Mouse (Mus musculus): ENCODE measurements around the gene Syn3.

Gene Syn3

GRCm38 (mm10) chr10:86418345-86418744 lies 80.4 kb downstream of the Syn3 start:
- peak; percentile 22 for DNase-seq (ENCODE audit: low spot score)

GRCm38 (mm10) chr10:86416806-86417205 lies 81.9 kb downstream of the Syn3 start:
- peak; percentile 45 for DNase-seq (ENCODE audit: low spot score)

- DNase-seq (ENCODE audit: low spot score), result no peak
Observed at GRCm38 (mm10) chr10:86410868-86411267, 87.8 kb downstream of the Syn3 start.

GRCm38 (mm10) chr10:86406952-86407351 lies 91.7 kb downstream of the Syn3 start:
- DNase-seq (ENCODE audit: low spot score), result no peak

- no peak for DNase-seq (ENCODE audit: low spot score)
Observed at GRCm38 (mm10) chr10:86398347-86398720, 100.4 kb downstream of the Syn3 start.

- DNase-seq (ENCODE audit: low spot score), result no peak
Observed at GRCm38 (mm10) chr10:86397577-86398346, 100.9 kb downstream of the Syn3 start.

- DNase-seq (ENCODE audit: low spot score), result no peak
Observed at GRCm38 (mm10) chr10:86392399-86392798, 106.3 kb downstream of the Syn3 start.

- peak; percentile 36 for DNase-seq (ENCODE audit: low spot score)
Observed at GRCm38 (mm10) chr10:86389913-86390312, 108.8 kb downstream of the Syn3 start.

- no peak for DNase-seq (ENCODE audit: low spot score)
Observed at GRCm38 (mm10) chr10:86389357-86389756, 109.3 kb downstream of the Syn3 start.

- no peak for DNase-seq (ENCODE audit: low spot score)
Observed at GRCm38 (mm10) chr10:86388803-86389202, 109.9 kb downstream of the Syn3 start.

- DNase-seq (ENCODE audit: low spot score), result no peak
Observed at GRCm38 (mm10) chr10:86387821-86388440, 110.8 kb downstream of the Syn3 start.

- no peak for DNase-seq (ENCODE audit: low spot score)
Observed at GRCm38 (mm10) chr10:86386232-86386631, 112.5 kb downstream of the Syn3 start.

GRCm38 (mm10) chr10:86385656-86386055 lies 113.0 kb downstream of the Syn3 start:
- no peak for DNase-seq (ENCODE audit: low spot score)

GRCm38 (mm10) chr10:86384655-86385054 lies 114.0 kb downstream of the Syn3 start:
- DNase-seq (ENCODE audit: low spot score), result no peak

- DNase-seq (ENCODE audit: low spot score), result no peak
Observed at GRCm38 (mm10) chr10:86381922-86382260, 116.8 kb downstream of the Syn3 start.

- DNase-seq (ENCODE audit: low spot score), result no peak
Observed at GRCm38 (mm10) chr10:86381150-86381921, 117.4 kb downstream of the Syn3 start.

- DNase-seq (ENCODE audit: low spot score), result no peak
Observed at GRCm38 (mm10) chr10:86380626-86381025, 118.1 kb downstream of the Syn3 start.

- DNase-seq (ENCODE audit: low spot score), result peak; percentile 65
Observed at GRCm38 (mm10) chr10:86378803-86379202, 119.9 kb downstream of the Syn3 start.

- DNase-seq (ENCODE audit: low spot score), result no peak
Observed at GRCm38 (mm10) chr10:86376392-86377185, 122.1 kb downstream of the Syn3 start.

GRCm38 (mm10) chr10:86375903-86376302 lies 122.8 kb downstream of the Syn3 start:
- peak; percentile 35 for DNase-seq (ENCODE audit: low spot score)

GRCm38 (mm10) chr10:86374061-86374460 lies 124.6 kb downstream of the Syn3 start:
- DNase-seq (ENCODE audit: low spot score), result no peak

- no peak for DNase-seq (ENCODE audit: low spot score)
Observed at GRCm38 (mm10) chr10:86371561-86371960, 127.1 kb downstream of the Syn3 start.

Measured in lung, postnatal 25 days (tissue).